8 mouse cellular contexts compared by ENCODE assay signal in genomic region chr7:110059092-110059785, GRCm38 (mm10). TPM values are rescaled to one million over a fixed set of nuclear protein-coding genes. Genes with fewer than 3 reads are reported as not detected.
A peak's percentile ranks its signal among the peaks of the same experiment; 100 is the strongest.
DNase-seq lines count a peak whose midpoint lies in the region; ATAC-seq lines count a peak whose summit lies in the region.

No protein-coding gene starts in this region.

- peaks cover 34% of the 10 kb centered on the region for H3K36me3 ChIP-seq in heart, embryonic 12.5 days
- peaks cover 18% of the 10 kb centered on the region for H3K36me3 ChIP-seq in neural tube, embryonic 12.5 days

- intact Hi-C loops in heart, postnatal 14 days (cut with DNase I) = loop anchor here (2.0 kb wide), 1 partner anchor 40 kb away; the partner anchor contains the start of gene Ipo7

- WGBS in heart, embryonic 12.5 days = 72% methylated on average over 12 of the region's 12 CpGs
- 88% methylated on average over 12 of the region's 12 CpGs for WGBS in neural tube, embryonic 12.5 days

- no peak for ATAC-seq in heart, embryonic 12.5 days (ENCODE audit: insufficient number of reproducible peaks, low FRiP score)
- no peak for ATAC-seq in neural tube, embryonic 12.5 days (ENCODE audit: low FRiP score, low read depth)

- 0 out of 2 replicates have a peak overlapping the region, but pooled peaks have one; percentile 70 for H3K4me2 ChIP-seq in heart, embryonic 12.5 days
- H3K4me2 ChIP-seq in neural tube, embryonic 12.5 days (replicated peaks) = peak overlapping the region; percentile 71; the same call in 1 of the 2 replicates

- no peak overlapping the region for H3K4me3 ChIP-seq in heart, embryonic 12.5 days
- H3K4me3 ChIP-seq in neural tube, embryonic 12.5 days = 0 out of 2 replicates have a peak overlapping the region, but pooled peaks have one; percentile 1

- H3K9me3 ChIP-seq in heart, embryonic 12.5 days (replicated peaks) = no peaks in the 10 kb centered on the region
- H3K9me3 ChIP-seq in neural tube, embryonic 12.5 days = no peaks in the 10 kb centered on the region

- no peak for DNase-seq in heart, postnatal 14 days
- DNase-seq in 3134 (ENCODE audit: extremely low read depth, insufficient read length, low spot score) (peak; percentile 37), MN1 (ENCODE audit: low spot score) (peak; percentile 45)
- DNase-seq in heart, postnatal 4 days = peak; percentile 10
- no peak for DNase-seq in urinary bladder, postnatal 14 days (ENCODE audit: low spot score)
- DNase-seq in adrenal gland, postnatal 14 days = no peak

- H3K27ac ChIP-seq in heart, embryonic 12.5 days (ENCODE audit: poor library complexity, severe bottlenecking) = 0 out of 2 replicates have a peak overlapping the region, but pooled peaks have one; percentile 0
- no peak overlapping the region for H3K27ac ChIP-seq in neural tube, embryonic 12.5 days

- no peak overlapping the region for H3K9ac ChIP-seq in heart, embryonic 12.5 days
- H3K9ac ChIP-seq in neural tube, embryonic 12.5 days = no peak overlapping the region

- peaks cover 15% of the 10 kb centered on the region for H3K4me1 ChIP-seq in heart, embryonic 12.5 days (replicated peaks)
- peaks cover 16% of the 10 kb centered on the region for H3K4me1 ChIP-seq in neural tube, embryonic 12.5 days

- no peaks in the 10 kb centered on the region for H3K27me3 ChIP-seq in heart, embryonic 12.5 days (replicated peaks)
- H3K27me3 ChIP-seq in neural tube, embryonic 12.5 days (replicated peaks) = no peaks in the 10 kb centered on the region

RNA-seq across cellular contexts. Expression of gene Zfp143, which starts 1.8 kb away (rescaled TPM):
- polyA plus RNA-seq in heart, embryonic 12.5 days (2016; fragmentation: Nextera tagmentation; extraction: Ambion mirVana) = 16.0 and 17.1 TPM in 2 replicates
- total RNA-seq in heart, postnatal 14 days (2021) = 10 to 100 TPM in 1 of 2 experiments, 1 to 10 TPM in 1; 9.7 to 10.9 TPM
- 10 to 100 TPM; 12.9 to 14.4 TPM for total RNA-seq in heart, postnatal 4 days (2021)
- polyA plus RNA-seq in neural tube, embryonic 12.5 days (2016; fragmentation: Nextera tagmentation; extraction: Ambion mirVana) = 26.0 and 27.4 TPM in 2 replicates
- total RNA-seq in adrenal gland, postnatal 14 days (2021) = 10.9 and 15.4 TPM in 2 replicates

RNA-seq across cellular contexts. Expression of gene Ipo7, which starts 41.2 kb away (rescaled TPM):
- polyA plus RNA-seq in heart, embryonic 12.5 days (2016; fragmentation: Nextera tagmentation; extraction: Ambion mirVana) = 43.8 and 43.9 TPM in 2 replicates
- 10 to 100 TPM; 85.3 to 98.7 TPM for total RNA-seq in heart, postnatal 14 days (2021)
- total RNA-seq in heart, postnatal 4 days (2021) = 100 to 1,000 TPM in 1 of 2 experiments, 10 to 100 TPM in 1; 99.5 to 103 TPM
- polyA plus RNA-seq in neural tube, embryonic 12.5 days (2016; fragmentation: Nextera tagmentation; extraction: Ambion mirVana) = 45.5 and 45.7 TPM in 2 replicates
- 95.0 and 96.7 TPM in 2 replicates for total RNA-seq in adrenal gland, postnatal 14 days (2021)

Comparison
In these comparisons a context has a peak if more than half of its experiments do, and no peak if none do; other contexts are left out.
1. DNase-seq: peak in 3134 (single experiment), MN1 (single experiment) and heart, postnatal 4 days (single experiment); none in heart, postnatal 14 days (0 of 2), urinary bladder, postnatal 14 days (single experiment) and adrenal gland, postnatal 14 days (single experiment).